Comparison of ENCODE assay signal across 8 mouse cellular contexts in the genomic region with DNA sequence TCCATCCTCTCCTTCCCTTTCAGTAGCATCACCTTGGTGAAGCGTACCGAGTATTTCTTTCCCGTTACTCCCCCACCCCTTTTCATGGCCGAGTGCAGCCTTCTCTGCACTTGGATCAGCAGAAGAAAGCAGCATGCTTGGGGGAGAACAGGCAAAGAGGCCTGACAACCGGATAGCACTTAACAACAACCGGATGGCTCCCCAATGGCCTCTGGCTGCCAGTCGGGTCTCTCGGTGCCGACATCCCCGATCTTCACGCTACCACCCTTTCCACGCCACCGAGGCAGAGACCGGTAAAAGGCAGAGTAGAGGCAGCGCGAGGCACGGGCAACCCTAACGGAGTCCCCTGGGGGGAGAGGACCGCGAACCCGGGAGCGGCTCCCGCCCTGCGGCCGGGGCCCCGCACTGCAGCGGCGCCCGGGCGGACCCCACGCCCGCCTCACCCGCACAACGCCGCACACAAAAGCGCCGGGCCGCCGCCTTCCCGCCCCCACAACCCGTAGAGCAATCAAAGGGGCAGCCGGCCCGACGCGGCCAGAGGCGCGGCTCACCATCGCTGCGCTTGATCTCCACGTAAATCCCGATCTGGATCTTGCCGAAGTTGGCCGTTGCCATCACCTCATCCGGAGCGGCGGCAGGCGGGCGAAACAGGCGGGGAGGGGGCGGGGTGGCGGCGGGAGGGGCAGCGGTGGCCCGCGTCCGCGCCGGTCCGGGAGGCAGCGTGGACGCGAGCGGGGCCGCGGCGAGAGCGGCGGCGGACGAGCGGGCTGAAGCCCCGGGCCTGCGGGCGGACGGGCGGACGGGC. TPM values are rescaled to one million over a fixed set of nuclear protein-coding genes. Genes with fewer than 3 reads are reported as not detected.
DNase-seq lines count a peak whose midpoint lies in the region; ATAC-seq lines count a peak whose summit lies in the region.

Gene Kif2a (minus strand): TSS at position 666 of the 805 bp plus-strand sequence.

- intact Hi-C loops in left cerebral cortex, postnatal 10 days (cut with DNase I), result loop anchor here (5.0 kb wide), 1 partner anchor 81 kb away; no protein-coding TSS in a partner anchor

- peak; percentile 52 for DNase-seq in T-cell, adult 2 months (ENCODE audit: low spot score)
- DNase-seq in gastrocnemius, adult 8-10 months (ENCODE audit: low spot score in 2 of 2), result peak; percentile 8 to 25
- peak; percentile 31 for DNase-seq in hindlimb bud, embryonic 11.5 days (ENCODE audit: extremely low spot score, low read depth, low spot score)
- DNase-seq in left cerebral cortex, postnatal 10 days (ENCODE audit: extremely low spot score in 1 of 2, low spot score in 2 of 2), result peak; percentile 26 to 76
- peak; percentile 61 for DNase-seq in right cerebral cortex, postnatal 25 days
- peak; percentile 28 to 33 for DNase-seq in urinary bladder, postnatal 36 days (ENCODE audit: low spot score in 2 of 2)

- peak; percentile 37 for ATAC-seq in common myeloid progenitor, adult 5-6 weeks (replicated peaks; ENCODE audit: low read depth, poor library complexity, severe bottlenecking)
- ATAC-seq in megakaryocyte progenitor cell, adult 5-6 weeks (replicated peaks; ENCODE audit: poor library complexity), result peak; percentile 29

RNA-seq across cellular contexts. Expression of gene Kif2a, which starts in this region (rescaled TPM):
- 37.3 and 45.9 TPM in 2 replicates for total RNA-seq in common myeloid progenitor, adult 5-6 weeks (2017)
- total RNA-seq in gastrocnemius, adult 8-10 months (2022), result 10 to 100 TPM; 28.6 to 37.5 (median 29.8) TPM
- 100 to 1,000 TPM; 152 to 166 TPM for total RNA-seq in left cerebral cortex, postnatal 10 days (2021)
- total RNA-seq in megakaryocyte progenitor cell, adult 5-6 weeks (2015), result 53.7 and 55.1 TPM in 2 replicates
- total RNA-seq in megakaryocyte progenitor cell, adult 5-6 weeks (2017), result 15.2 and 18.0 TPM in 2 replicates

Comparison
In these comparisons a context has a peak if more than half of its experiments do, and no peak if none do; other contexts are left out.
1. Peak in every context shown above with its lines: DNase-seq and ATAC-seq.